In genomic region chr7:81933061-81933600, GRCm38 (mm10) we compare ENCODE assay signal across 9 mouse cellular contexts. TPM values are rescaled to one million over a fixed set of nuclear protein-coding genes. Genes with fewer than 3 reads are reported as not detected.
DNase-seq lines count a peak whose midpoint lies in the region; ATAC-seq lines count a peak whose summit lies in the region.
"Had no signal": no experiment of that assay in that cellular context is flagged by ENCODE, and none has a peak within 500 bp of the region (broad histone marks: within the 10 kb centered on the region; RNA-seq: fewer than 3 reads in every experiment).

No protein-coding gene starts in this region.

- peak overlapping the region; percentile 99 for H3K9ac ChIP-seq in neural tube, embryonic 14.5 days (replicated peaks; ENCODE audit: low read depth, low read length)

- peak overlapping the region; percentile 93 for H3K4me3 ChIP-seq in forebrain, embryonic 10.5 days
- H3K4me3 ChIP-seq in neural tube, embryonic 14.5 days (ENCODE audit: low read depth, low read length), result peak overlapping the region; percentile 98

- no peaks in the 10 kb centered on the region for H3K9me3 ChIP-seq in forebrain, embryonic 10.5 days
- no peaks in the 10 kb centered on the region for H3K9me3 ChIP-seq in neural tube, embryonic 14.5 days (ENCODE audit: control insufficient read depth, low read length)

- DNase-seq in heart, adult 9 months (ENCODE audit: low spot score in 2 of 2), result peak; percentile 6 to 7
- no peak for DNase-seq in heart, postnatal 10 days
- DNase-seq in forebrain, embryonic 10.5 days (ENCODE audit: extremely low spot score, low spot score), result no peak
- peak; percentile 23 for DNase-seq in kidney, postnatal 10 days
- no peak for DNase-seq in adrenal gland, postnatal 14 days
- DNase-seq in adrenal gland, postnatal 4 days (ENCODE audit: low spot score in 2 of 2), result no peak

- intact Hi-C loops in heart, postnatal 10 days (cut with DNase I), result loop anchor here (5.0 kb wide), 1 partner anchor 66 kb away; no protein-coding TSS in a partner anchor

- peak; percentile 9 for ATAC-seq in CD4-positive, CD25-positive, alpha-beta regulatory T cell, adult 4 months
- ATAC-seq in neural tube, embryonic 14.5 days (ENCODE audit: low read depth), result no peak; the same call in 1 of the 2 replicates

- WGBS in forebrain, embryonic 10.5 days, result 7% methylated on average over 23 of the region's 23 CpGs
- WGBS in neural tube, embryonic 14.5 days, result 3% methylated on average over 23 of the region's 23 CpGs

- H3K4me1 ChIP-seq in forebrain, embryonic 10.5 days, result peaks cover 49% of the 10 kb centered on the region
- peaks cover 25% of the 10 kb centered on the region for H3K4me1 ChIP-seq in neural tube, embryonic 14.5 days (ENCODE audit: control insufficient read depth, insufficient read depth, low read length)

- H3K27me3 ChIP-seq in forebrain, embryonic 10.5 days (ENCODE audit: poor library complexity, severe bottlenecking), result peaks cover 34% of the 10 kb centered on the region
- no peaks in the 10 kb centered on the region for H3K27me3 ChIP-seq in neural tube, embryonic 14.5 days (ENCODE audit: control insufficient read depth, insufficient read depth, low read length)

- H3K36me3 ChIP-seq in forebrain, embryonic 10.5 days (replicated peaks), result no peaks in the 10 kb centered on the region
- H3K36me3 ChIP-seq in neural tube, embryonic 14.5 days (ENCODE audit: control insufficient read depth, insufficient read depth, low read length), result no peaks in the 10 kb centered on the region
- H3K36me3 ChIP-seq: G1E had no signal

- H3K27ac ChIP-seq in forebrain, embryonic 10.5 days, result peak overlapping the region; percentile 98
- H3K27ac ChIP-seq in neural tube, embryonic 14.5 days (ENCODE audit: low read depth, low read length), result peak overlapping the region; percentile 98

- peak overlapping the region; percentile 90 for H3K4me2 ChIP-seq in neural tube, embryonic 14.5 days (ENCODE audit: low read depth, low read length)

RNA-seq across cellular contexts. Expression of gene Hdgfl3, which starts 1.1 kb away (rescaled TPM):
- total RNA-seq in heart, postnatal 10 days (2021), result 10 to 100 TPM; 12.3 to 14.3 TPM
- polyA plus RNA-seq in CD4-positive, CD25-positive, alpha-beta regulatory T cell, adult 4 months (2017; shearing (Covaris generic)), result 1 to 10 TPM; 7.5 to 8.7 TPM
- polyA plus RNA-seq in forebrain, embryonic 10.5 days (2016; fragmentation: Nextera tagmentation; extraction: Ambion mirVana), result 23.5 and 24.7 TPM in 2 replicates
- 90.7 and 93.2 TPM in 2 replicates for polyA plus RNA-seq in neural tube, embryonic 14.5 days (2014; fragmentation: Nextera tagmentation; extraction: Ambion mirVana)
- 13.6 and 15.8 TPM in 2 replicates for total RNA-seq in adrenal gland, postnatal 14 days (2021)
- 10 to 100 TPM; 24.4 to 26.9 TPM for total RNA-seq in adrenal gland, postnatal 4 days (2021)
- polyA plus RNA-seq: G1E had no signal

RNA-seq across cellular contexts. Expression of gene Bnc1, which starts 59.0 kb away (rescaled TPM):
- 1 to 10 TPM; 1.8 to 2.9 TPM for total RNA-seq in heart, postnatal 10 days (2021)
- polyA plus RNA-seq in CD4-positive, CD25-positive, alpha-beta regulatory T cell, adult 4 months (2017; shearing (Covaris generic)), result not detected
- polyA plus RNA-seq in forebrain, embryonic 10.5 days (2016; fragmentation: Nextera tagmentation; extraction: Ambion mirVana), result 0.54 and 0.76 TPM in 2 replicates
- polyA plus RNA-seq in neural tube, embryonic 14.5 days (2014; fragmentation: Nextera tagmentation; extraction: Ambion mirVana), result 0.11 and 5.6 TPM in 2 replicates
- total RNA-seq in adrenal gland, postnatal 14 days (2021), result 0.93 and 0.98 TPM in 2 replicates
- 1 to 10 TPM; 1.7 to 2.3 TPM for total RNA-seq in adrenal gland, postnatal 4 days (2021)
- polyA plus RNA-seq: G1E had no signal

Comparison
In these comparisons a context has a peak if more than half of its experiments do, and no peak if none do; other contexts are left out.
1. DNase-seq: peak in heart, adult 9 months (2 of 2) and kidney, postnatal 10 days (single experiment); none in heart, postnatal 10 days (0 of 2), forebrain, embryonic 10.5 days (single experiment), adrenal gland, postnatal 14 days (single experiment) and adrenal gland, postnatal 4 days (0 of 2).